Mouse (Mus musculus): Measurements from ENCODE around the gene Rnf224.

Gene Rnf224

DNA sequence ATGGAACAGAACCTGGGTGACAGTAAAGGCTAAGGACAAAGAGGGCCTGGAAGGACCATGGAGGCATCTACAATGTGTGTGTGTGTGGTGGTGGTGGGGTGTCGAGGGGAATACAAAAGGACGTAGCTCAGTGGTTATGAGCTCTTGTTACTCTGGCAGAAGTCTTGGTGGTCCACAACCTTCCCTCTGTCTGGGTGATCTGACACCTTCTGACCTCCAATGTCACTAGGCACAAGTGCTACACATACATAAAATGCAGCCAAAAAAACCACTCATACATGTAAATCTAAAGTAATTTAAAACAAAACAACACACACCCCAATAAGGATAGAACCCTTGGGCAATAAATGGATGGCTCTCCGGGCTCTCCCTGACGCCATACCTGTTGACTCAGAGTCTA is 9.2 kb downstream of the Rnf224 start:
- no peak for DNase-seq (ENCODE audit: low read depth, low spot score)

DNA sequence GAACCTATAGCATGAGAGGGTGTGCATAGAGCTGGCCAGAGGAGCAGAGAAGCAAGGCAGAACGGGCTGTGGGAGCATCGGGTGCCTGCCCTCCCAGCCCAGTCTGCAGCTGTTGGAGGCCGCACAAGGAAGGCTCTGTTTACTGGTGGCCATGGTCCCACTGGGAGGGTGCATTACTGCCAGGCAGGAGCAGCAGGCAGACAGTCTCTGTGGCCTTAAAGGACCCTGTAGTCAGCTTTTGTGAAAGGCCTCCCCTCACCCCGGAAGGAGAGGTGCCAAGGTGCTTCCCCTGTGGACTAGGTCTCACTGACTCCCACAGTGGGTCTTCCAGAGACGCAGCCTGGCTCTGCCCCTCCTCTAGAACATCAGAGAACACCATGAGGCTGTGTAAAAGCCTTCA is 9.7 kb downstream of the Rnf224 start:
- DNase-seq (ENCODE audit: low read depth, low spot score) = no peak

DNA sequence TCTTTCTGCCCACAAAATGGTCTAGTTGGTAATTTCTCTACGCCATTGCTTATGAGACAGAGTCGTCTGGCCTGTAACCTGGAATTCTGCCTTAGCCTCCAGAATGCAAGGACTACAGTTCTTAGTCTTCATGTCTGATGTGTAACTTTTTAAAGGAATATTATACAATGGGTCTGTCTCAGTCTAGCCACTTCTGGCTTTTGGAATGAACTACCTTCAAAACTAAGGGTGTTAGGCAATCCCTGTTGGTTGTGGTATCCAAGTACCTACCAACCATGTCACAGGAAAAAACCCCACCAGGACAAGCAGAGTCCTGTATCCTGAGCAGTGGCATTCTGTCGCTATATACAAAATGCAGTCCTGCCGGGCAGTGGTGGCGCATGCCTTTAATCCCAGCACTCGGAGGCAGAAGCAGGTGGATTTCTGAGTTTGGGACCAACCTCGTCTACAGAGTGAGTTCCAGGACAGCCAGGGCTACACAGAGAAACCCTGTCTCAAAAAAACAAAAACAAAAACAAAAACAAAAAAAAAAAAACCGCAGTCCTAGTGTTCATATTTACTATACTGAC is 10.7 kb downstream of the Rnf224 start:
- DNase-seq (ENCODE audit: low read depth, low spot score) = no peak

DNA sequence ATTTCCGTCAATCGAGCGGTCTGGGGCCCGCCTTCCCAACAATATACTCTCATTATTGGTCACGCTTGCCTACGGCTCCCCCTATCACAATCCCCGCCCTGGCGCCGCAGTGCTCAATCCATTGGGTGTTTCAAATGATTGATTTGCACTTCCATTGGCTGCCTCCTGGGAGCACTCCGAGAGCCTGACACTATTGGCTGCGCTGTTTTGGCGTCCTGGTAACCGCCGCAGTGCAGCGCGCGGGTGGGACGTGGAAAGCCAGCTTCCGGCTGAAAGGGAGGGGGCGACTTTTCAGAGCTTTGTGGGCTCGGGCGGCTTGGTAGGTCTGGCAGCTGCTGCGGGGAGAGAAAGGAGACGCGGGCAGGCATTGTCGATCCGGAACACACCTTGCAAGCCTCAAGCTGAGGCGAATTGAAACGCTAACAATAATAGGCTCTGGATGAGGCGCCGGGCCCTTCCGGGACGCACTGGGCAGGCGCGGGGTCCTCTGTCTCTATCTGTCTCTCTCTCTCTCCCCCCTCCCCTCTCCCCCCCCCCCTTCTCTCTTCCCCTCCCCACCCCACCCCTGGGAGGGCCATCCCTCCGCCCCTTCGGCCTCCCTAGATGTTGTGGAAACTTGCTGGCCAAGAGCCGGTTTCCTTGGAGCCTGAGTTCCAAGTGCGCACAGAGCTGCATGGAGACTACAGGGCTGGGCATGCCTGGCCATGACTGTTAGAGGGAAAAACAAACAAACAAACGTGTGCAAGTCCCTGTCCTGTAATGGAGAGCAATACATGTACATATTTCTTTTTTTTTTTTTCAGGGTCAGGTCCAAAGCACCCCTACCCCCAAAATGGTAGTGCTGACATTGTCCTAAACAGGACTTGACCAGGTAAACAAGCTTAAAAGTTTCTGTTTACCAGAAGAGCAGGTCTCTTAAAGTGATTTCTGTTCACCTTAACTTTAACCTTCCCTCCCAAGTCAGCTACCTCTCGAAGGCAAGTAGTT is 11.5 kb downstream of the Rnf224 start:
- DNase-seq (ENCODE audit: low read depth, low spot score) = peak; percentile 99

DNA sequence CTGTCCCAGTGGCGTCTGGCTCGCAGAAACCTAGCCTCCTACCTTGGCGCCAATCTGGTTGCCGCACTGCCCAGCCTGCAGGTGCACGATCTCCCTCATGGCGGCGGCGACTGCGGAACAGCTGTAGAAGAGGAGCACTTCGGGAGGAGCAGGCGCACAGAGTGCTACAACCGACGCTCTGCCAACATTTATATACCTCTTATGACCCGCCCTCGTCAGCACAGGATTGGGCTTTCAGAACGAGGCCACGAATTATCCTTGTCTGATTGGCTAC is 12.2 kb downstream of the Rnf224 start, which contains the start of gene Tubb4b:
TSS of gene Tubb4b (minus strand) at position 211 of the 274 bp plus-strand sequence.
- DNase-seq (ENCODE audit: low read depth, low spot score) = no peak

DNA sequence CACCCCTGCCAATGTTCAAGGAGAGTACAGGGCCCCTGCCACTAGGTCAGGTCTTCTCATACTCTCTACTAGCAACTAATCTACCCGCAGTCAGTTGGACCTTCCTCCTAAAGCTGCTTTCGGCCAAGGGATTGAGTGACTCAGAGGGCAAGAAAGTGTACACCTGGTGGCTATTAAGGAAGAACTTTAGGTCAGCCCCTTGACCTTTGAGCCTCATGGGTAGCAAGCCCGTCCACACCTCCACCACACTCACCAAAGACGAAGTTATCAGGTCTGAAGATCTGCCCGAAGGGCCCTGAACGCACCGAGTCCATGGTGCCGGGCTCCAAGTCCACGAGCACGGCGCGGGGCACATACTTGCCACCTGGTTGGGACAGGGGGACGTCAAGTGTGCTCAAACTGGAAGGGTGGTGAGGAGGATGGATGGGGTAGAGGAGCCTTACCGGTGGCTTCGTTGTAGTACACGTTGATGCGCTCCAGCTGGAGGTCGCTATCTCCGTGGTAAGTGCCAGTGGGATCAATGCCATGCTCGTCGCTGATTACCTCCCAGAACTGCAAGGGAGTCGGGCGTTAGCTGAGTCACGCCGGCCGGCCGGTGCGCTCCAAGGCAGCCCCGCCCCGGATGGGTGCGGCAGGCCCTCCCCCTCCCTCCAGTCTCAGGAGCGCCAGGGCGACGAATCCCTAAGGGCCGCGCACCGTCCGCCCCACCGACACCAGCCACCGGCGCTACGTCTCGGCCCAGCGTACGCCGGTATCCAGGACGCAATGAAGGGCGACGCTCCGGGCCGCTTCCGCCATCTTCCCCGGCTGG is 12.7 kb downstream of the Rnf224 start:
- peak; percentile 33 for DNase-seq (ENCODE audit: low read depth, low spot score)

DNA sequence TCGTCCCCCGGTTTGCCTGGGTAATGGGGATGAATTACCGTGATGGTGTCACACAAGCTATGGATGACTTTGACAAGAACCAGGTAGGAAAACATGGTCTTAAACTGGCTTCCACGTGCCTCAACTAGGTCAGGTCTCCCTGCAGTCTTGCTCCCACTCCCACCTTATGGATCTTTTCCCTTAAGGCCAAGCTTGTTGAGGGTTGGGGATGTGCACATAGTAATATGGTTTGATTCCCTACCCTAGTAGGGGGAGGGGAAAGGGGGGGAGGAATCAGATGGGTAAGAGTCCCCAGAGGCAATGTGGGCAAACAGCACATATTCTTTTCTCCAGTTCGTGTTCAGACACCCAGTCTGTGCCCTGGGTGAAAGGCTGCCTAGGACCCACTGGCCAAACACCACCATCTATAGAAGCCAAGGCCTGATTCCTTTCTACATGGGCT is 15.2 kb downstream of the Rnf224 start:
- DNase-seq (ENCODE audit: low read depth, low spot score) = no peak

DNA sequence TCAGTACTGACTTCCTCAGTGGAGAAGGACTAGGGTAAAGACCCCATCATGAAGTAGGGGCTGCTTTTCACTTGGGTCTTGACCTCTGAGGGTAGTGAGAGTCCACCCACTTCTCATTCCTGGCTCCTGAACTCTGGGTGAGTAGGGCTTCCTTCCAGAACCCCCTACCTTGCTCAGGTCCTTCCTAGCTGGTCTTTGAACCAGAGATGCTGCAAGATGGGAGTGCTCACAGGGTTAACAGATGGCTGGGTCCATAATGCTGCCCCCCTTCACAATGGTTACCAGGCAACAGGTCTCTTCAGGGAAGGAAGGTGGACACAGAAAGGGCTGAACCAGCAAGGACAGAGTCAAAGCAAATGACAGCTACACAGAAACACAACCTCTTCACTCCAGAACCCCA is 18.1 kb downstream of the Rnf224 start, which contains the start of gene Fam166a:
TSS of gene Fam166a (plus strand) at position 301 of the 400 bp plus-strand sequence.
- DNase-seq (ENCODE audit: low read depth, low spot score) = no peak

DNA sequence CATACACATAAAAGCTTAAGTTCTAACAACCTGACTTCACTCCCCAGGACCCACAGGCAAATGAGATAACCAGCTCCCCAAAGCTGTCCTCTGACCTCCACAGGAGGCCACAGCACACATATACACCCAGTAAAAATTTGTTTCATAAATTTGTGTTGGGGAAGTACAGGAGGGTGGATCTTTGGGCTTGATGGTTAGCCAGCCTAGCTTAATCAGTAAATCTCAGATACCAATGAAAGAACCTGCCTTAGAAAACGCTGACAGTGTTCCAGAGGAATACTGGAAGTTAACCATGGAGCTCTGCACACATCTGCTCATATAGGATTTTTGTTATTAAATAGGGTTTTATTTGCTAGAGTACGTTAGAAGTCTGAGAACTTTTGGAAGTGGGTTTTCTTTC is 18.9 kb downstream of the Rnf224 start:
- DNase-seq (ENCODE audit: low read depth, low spot score) = no peak

DNA sequence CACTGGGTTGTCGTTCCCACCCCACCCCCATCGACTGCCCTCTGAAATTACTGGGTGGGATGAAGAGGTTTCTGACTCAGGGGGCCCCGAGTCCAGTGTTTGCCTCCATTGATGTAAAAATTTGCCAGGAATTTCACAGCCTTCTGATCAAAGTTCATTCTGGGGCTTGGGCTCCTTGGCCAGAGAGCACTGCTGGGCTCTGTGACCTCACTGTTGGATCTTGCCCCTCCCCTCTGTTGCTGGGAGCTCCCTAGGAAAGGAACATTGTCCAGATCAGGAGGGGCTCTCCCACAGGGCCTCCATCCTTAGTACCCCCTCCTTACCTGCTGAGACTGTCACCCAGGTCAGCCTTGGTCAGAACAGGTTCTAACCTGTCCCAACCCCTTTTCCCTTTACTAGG is 22.1 kb downstream of the Rnf224 start, which contains the start of gene Stpg3:
TSS of gene Stpg3 (minus strand) at position 194 of the 400 bp plus-strand sequence.
- DNase-seq (ENCODE audit: low read depth, low spot score) = no peak

DNA sequence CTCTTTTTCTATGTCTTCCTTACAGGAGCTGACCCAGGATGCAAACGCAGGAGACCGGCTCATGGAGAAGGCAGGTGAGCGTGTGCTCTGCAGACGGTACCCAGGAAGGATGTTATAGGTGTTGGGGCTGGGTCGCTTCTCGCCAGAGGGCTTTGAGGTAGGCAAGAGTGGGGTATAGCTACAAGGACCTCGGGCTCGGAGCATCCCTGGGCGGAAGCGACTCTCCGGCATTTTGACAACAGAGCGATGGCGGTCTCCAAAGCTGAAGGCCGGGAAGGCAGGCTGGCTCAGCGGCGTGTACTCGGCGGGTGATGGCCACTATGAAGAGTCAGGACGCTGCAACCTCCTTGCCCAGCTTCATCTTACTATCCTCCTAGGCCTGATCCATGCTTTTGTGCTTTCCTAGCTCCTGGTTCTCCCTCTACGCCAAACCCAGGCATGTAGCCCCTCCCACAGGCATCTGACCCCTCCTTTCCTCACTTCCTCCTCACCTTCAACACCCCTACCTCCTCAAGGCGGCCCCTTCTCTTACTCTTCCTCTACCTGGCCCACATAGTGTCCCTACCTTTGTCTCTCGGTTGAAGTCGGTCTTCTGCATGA is 23.2 kb downstream of the Rnf224 start:
- DNase-seq (ENCODE audit: low read depth, low spot score) = no peak

DNA sequence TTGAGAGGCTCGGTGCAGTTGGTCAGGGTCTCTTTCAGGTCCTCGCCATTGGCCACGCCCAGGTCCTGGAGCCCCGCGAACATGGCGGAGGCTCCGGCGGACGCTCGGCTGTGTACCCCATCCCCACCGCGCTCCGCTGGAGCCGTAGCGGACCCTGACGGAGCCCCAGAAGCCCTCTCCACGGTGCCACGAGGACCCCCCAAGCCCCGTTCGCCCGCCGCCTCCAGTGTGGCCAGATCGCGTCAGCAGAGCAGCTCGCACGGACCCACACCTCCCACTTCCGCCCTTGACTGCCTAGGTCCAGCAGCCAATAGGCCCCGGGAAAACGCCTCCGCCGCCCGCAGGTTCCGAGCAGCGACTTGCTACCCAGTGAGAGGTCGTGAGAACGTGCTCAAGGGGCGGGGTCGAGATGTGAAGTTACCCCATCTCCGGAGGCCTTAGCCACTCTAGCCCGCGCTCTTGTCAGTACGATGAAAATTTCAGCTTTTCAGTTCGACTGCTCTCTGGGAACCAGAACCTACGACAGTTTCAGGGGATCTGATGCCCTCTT is 25.4 kb downstream of the Rnf224 start, which contains the start of gene Nelfb:
TSS of gene Nelfb (minus strand) at position 369 of the 550 bp plus-strand sequence.
- DNase-seq (ENCODE audit: low read depth, low spot score) = peak; percentile 73

DNA sequence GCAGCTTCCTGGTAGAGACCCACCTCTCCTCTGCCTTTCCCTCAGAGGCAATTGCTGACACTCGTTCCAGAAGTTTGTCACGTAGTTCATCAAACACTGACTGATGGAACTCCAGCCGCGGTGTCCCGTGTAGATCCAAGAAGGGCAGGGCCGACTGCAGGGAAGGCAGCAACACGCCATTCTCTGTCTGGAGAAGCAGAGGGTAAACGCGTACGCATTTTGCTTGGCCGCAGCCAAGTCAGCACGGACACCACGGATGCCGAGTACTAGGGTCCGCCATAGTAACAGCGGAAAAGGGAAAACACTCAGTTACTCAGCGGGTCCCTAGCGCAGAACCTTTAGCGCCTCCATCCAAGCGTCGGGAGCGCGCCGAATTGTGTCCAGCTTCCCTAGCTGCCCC is 25.9 kb downstream of the Rnf224 start:
- DNase-seq (ENCODE audit: low read depth, low spot score) = no peak

DNA sequence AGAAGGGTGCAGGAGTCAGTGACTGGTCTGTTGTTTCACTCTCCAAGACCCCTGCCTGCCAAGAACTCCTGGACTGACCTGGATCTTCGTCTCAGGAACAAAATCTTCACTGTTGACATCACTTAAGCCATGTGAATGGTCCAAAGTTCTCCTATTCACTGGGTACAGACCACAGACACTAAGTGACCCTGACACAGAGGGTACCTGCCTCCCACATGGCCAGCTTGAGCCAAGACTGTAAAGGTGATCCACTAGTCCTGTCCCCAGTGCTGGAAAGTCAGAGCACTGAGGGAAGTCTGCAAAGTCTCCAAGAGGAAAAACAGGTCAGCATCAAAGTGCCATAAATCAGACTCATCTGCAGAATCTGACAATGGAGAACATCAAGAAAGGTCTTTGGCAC is 29.0 kb downstream of the Rnf224 start:
- no peak for DNase-seq (ENCODE audit: low read depth, low spot score)

DNA sequence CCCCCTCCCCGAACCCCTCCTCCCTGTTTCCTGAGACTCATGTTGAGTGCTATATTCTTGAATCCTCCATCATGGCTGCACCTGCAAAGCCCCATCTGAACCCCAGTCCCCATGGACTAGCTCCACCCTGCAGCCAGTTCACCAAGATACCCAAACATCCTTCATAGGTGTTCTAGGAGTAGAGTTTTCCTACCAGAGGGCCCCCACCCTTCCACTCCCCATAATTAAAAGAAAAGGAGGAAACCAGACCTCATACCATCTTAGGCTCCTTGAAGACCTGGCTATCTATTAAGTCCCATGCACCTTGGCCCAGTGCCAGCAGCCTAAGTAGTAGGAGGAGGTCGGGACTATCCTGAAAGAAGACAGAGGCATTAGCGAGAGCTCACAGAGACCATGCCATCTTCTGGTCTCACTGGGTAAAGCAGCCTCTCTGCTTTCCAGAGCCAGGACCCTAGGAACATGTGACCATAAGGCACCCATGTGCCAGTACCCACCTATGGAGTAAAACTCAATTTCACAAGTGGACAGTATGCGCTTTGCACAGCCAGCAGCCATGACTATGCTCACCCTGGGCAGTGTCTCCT is 32.9 kb downstream of the Rnf224 start:
- no peak for DNase-seq (ENCODE audit: low read depth, low spot score)

DNA sequence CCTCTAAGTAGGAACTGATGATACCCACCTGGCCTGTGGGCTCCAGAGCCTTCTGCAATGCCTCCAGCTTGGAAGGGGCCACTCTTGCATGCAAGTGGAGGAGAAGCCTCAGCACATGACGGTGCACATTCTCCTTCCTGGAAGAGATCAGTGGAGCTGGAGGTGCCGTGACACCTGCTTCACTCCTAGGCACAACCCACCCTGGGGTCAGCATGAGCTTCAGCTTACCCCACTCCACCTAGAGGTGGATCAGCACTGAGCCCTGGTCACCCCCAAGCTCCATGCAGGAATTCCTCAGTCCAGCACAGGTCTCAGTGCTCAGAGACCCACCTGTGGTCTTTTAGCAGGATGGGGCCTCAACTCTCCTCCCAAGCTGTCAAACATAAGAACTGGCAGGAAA is 36.0 kb downstream of the Rnf224 start:
- DNase-seq (ENCODE audit: low read depth, low spot score) = no peak

DNA sequence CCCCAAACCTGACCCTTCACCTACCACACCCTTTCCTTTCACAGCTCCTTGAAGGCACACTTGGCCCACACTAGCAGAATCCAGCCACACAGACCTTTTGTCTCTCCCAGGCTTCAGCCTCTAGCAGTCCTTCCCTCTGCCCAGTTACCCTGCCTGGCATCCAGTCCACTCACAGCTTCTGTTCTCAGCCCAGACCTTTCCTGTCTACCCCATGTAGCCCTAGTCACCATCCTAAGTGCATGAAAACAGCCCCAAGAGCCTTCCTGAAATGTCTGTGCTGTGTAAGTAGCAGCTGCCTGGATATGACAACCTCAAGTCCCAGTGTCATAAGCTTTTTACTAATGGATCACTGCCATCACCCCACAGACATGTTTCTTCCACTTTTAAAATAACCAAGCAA is 38.6 kb downstream of the Rnf224 start:
- no peak for DNase-seq (ENCODE audit: low read depth, low spot score)

DNA sequence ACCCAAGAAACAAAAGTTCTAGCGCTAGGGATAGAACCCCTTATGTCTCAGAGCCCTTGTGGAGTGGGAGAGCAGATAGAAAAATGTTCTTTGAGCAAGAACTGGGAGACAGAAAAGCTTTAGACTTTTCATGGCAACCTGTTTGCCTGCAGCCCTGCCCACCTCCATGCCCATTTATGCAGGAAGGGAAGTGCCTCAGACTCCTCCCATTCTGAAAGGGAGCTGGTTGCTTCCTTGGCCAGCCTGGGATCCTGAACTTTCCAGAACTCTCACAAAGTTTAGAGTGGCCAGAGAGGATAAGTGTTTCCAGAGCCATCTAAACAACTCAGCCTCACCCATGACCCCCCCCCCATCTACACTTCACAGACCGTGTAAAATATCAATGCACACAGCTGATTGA is 39.4 kb downstream of the Rnf224 start:
- DNase-seq (ENCODE audit: low read depth, low spot score) = no peak

DNA sequence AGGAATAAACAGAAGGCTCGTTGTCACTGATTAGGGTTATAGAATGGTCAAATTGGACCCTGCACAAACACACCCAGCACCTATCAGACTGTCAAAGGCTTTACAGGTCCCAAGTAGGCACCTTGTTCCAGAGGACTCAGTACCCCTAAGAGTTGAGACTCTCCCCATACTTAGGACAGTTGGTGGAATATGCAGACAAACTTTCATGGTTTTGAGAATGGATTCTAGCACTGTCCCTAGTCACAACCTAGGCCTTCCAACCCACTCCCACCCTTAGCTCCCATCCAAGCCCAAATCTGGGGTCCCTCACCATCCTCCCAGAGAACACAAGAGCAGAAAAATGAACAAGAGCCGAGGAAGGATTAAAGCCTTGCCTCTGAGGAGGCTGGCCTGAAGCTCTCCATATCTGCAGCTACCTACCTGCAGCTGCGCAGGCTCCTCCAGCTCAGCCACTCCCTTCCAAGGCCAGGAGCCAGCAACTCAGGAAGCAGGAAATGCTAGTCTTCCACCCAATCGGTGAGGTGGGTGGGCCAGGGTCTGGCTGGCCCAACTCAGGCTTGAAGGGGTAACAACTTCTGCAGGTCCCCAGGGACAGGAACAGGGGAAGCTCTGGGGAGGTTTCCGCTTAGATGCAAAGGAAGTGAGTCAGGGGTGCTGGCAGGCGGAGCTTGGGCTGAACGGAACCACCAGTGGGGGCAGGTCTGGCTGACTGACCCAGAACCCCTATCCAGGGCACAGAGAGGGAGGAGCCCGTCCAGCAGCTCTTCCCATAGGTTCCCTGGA is 40.2 kb downstream of the Rnf224 start, which contains the start of gene Tor4a:
TSS of gene Tor4a (minus strand) at position 715 of the 783 bp plus-strand sequence.
- DNase-seq (ENCODE audit: low read depth, low spot score) = no peak
